Mouse (Mus musculus): ENCODE measurements at regions not wholly inside any gene's neighbourhood (a gene's known extent, or its start where the extent isn't known, plus 50 kb on each side); places are given as distances from the start of the nearest gene placed in this dataset.

DNA sequence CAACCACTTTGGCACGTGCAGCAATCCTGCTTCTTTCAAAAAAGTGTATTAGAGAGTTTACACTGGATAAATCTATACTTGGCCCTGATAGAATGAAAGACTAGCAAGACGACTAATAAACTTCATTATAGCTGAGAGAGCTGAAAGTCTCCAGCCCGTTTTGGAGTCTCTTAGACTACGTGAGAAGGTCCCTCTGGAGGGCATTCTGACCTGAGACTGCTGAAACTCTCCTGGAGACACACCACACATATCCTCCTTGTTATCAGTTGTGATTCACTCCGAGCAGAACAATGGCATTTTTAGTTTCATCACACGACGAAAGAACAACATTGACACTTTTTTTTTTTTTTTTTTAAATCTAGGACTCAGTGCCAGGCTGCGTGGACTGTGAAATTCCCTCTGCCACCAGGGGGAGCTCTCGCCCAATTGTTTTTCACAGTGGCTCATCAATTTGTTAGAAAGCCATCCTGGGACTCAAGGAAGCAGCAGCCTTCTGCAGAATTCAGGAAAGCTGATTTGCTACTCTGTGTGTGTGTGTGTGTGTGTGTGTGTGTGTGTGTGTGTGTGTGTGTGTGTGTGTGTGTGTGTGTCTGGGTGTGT, 1467.0 kb upstream of the Slc10a2 start:
- WGBS: 41% methylated on average over 9 of the region's 9 CpGs
- Histone ChIP-seq H3K9me3 (ENCODE audit: control insufficient read depth, low read length) (no peaks in the 10 kb centered on the region), H3K4me3 (ENCODE audit: low read depth, low read length) (no peak overlapping the region), H3K36me3 (ENCODE audit: control insufficient read depth, insufficient read depth, low read length) (no peaks in the 10 kb centered on the region), H3K9ac (ENCODE audit: low read length) (no peak overlapping the region), H3K4me1 (replicated peaks; ENCODE audit: control insufficient read depth, insufficient read depth, low read length) (no peaks in the 10 kb centered on the region; the same call in 1 of the 2 replicates), H3K27me3 (ENCODE audit: control insufficient read depth, insufficient read depth, low read length) (no peaks in the 10 kb centered on the region), H3K27ac (ENCODE audit: low read depth, low read length) (no peak overlapping the region), H3K4me2 (ENCODE audit: low read depth, low read length, severe bottlenecking) (no peak overlapping the region)
- ATAC-seq (replicated peaks; ENCODE audit: low FRiP score): peak; percentile 90
- DNase-seq (ENCODE audit: low spot score): peak; percentile 93

DNA sequence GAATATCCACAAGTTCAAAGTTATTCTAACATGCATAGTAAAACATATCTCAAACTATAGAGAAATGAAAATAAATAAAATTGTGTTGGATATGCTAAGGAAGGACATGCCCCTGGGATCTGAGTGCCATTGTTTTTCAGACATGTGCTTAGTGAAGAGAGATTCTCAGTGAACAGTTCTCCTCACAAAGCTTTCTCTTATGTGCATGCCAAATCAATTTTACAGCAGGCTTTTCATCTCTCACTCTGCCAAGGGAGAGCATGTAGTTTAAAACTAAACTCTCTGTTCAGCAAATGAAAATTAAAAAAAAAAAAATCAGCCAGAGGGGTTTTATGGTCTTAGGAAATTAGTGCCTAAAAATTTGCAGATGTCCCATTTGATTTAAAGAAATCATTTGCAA, 1445.8 kb upstream of the Slc10a2 start:
- no peak overlapping the region for H3K4me3 ChIP-seq (ENCODE audit: low read depth, low read length)
- H3K27ac ChIP-seq (ENCODE audit: low read depth, low read length): no peak overlapping the region
- H3K36me3 ChIP-seq (ENCODE audit: control insufficient read depth, insufficient read depth, low read length): no peaks in the 10 kb centered on the region
- DNase-seq (ENCODE audit: low spot score) (no peak), ATAC-seq (replicated peaks; ENCODE audit: low FRiP score) (no peak)
- no peaks in the 10 kb centered on the region for H3K9me3 ChIP-seq (ENCODE audit: control insufficient read depth, low read length)
- H3K9ac ChIP-seq (ENCODE audit: low read length): no peak overlapping the region
- no peaks in the 10 kb centered on the region for H3K27me3 ChIP-seq (ENCODE audit: control insufficient read depth, insufficient read depth, low read length)
- no peaks in the 10 kb centered on the region for H3K4me1 ChIP-seq (replicated peaks; ENCODE audit: control insufficient read depth, insufficient read depth, low read length)
- H3K4me2 ChIP-seq (ENCODE audit: low read depth, low read length, severe bottlenecking): no peak overlapping the region

DNA sequence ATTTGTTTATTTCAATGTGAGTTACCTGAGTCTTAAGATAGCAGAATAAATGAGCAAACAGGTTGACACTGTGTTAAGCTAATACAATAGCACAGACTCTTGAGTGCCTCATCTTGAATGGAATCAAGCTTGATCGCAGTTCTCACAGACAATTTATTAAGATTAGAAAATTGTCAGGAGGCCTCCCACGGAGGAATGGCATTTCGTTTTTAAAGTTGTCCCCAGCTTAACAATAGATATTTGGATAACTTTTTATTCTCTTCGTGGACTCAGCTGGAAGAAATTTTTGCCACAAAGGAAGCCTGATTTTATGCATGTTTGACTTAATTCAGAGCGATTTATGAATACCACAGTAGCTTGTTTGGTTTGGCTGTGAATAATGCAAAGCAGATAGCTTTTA, 1422.0 kb upstream of the Slc10a2 start:
- Histone ChIP-seq H3K9ac (ENCODE audit: low read length) (no peak overlapping the region), H3K27me3 (ENCODE audit: control insufficient read depth, insufficient read depth, low read length) (no peaks in the 10 kb centered on the region), H3K36me3 (ENCODE audit: control insufficient read depth, insufficient read depth, low read length) (no peaks in the 10 kb centered on the region), H3K9me3 (ENCODE audit: control insufficient read depth, low read length) (no peaks in the 10 kb centered on the region), H3K4me2 (ENCODE audit: low read depth, low read length, severe bottlenecking) (no peak overlapping the region), H3K27ac (ENCODE audit: low read depth, low read length) (no peak overlapping the region), H3K4me3 (ENCODE audit: low read depth, low read length) (no peak overlapping the region), H3K4me1 (replicated peaks; ENCODE audit: control insufficient read depth, insufficient read depth, low read length) (no peaks in the 10 kb centered on the region)
- DNase-seq (ENCODE audit: low spot score): no peak
- WGBS: 28% methylated on average over 5 of the region's 5 CpGs
- no peak for ATAC-seq (replicated peaks; ENCODE audit: low FRiP score)

DNA sequence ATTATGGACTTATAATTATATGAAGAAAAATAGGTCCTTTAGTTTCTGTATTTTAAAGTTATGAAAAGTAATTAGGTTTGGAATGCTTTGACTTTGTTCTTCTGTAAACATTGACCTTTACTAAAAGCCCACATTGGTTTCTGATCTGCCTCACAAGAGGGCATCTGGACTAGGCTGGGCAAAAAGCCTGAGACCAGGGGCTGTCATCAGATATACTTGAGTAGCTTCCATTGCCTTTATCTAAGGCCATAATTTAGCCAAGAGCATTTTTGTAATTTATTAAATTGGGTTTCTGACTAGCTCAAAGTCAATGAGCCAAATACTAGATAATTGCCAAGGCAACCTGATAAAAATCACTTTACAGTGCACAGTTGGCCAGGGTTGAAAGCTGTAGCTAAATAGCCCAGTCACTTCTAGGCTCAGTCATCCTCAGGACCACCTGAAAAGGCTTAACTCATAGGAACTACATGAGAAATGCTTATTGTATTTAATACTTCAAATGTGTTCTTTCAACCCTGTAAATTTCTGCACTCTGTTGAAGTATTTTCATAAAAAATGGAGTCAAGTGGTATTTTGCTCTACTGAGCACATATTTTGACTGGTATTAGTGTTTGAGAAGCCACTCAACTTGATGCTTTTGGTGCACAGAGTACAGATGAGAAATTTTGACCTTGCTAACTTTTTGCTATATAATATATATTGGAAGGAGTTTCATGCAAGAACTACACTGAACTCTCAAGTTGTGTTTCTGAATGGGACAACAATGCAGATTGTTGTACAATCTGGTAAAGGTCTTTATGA, 1410.9 kb upstream of the Slc10a2 start:
- H3K36me3 ChIP-seq (ENCODE audit: control insufficient read depth, insufficient read depth, low read length): no peaks in the 10 kb centered on the region
- ATAC-seq (replicated peaks; ENCODE audit: low FRiP score) (no peak), DNase-seq (ENCODE audit: low spot score) (no peak)
- no peaks in the 10 kb centered on the region for H3K27me3 ChIP-seq (ENCODE audit: control insufficient read depth, insufficient read depth, low read length)
- no peaks in the 10 kb centered on the region for H3K4me1 ChIP-seq (replicated peaks; ENCODE audit: control insufficient read depth, insufficient read depth, low read length)
- no peaks in the 10 kb centered on the region for H3K9me3 ChIP-seq (ENCODE audit: control insufficient read depth, low read length)
- no peak overlapping the region for H3K4me3 ChIP-seq (ENCODE audit: low read depth, low read length)
- H3K9ac ChIP-seq (ENCODE audit: low read length): no peak overlapping the region
- H3K4me2 ChIP-seq (ENCODE audit: low read depth, low read length, severe bottlenecking): no peak overlapping the region
- H3K27ac ChIP-seq (ENCODE audit: low read depth, low read length): no peak overlapping the region

DNA sequence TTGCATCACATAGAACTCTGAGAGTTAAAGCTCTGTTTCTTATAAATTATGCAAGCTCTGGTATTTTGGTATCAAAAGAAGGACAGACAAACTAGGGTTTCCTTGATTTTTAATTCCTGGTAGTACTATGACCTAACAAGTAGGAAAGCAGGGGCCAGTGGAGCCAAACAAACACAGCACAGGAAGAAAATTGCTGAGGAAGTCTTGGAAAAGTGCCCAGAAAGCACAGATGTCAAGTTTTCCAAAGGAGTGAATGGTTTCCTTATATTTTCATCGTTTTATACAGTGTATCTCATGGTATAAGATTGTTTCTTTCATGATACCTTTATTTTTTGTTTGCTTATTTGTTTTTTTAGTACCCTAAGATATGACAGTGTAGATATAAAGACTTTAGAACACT, 1387.3 kb upstream of the Slc10a2 start:
- no peak overlapping the region for H3K4me2 ChIP-seq (ENCODE audit: low read depth, low read length, severe bottlenecking)
- H3K4me1 ChIP-seq (replicated peaks; ENCODE audit: control insufficient read depth, insufficient read depth, low read length): no peaks in the 10 kb centered on the region
- WGBS: 78% methylated on average over 1 of the region's 1 CpGs
- H3K4me3 ChIP-seq (ENCODE audit: low read depth, low read length): no peak overlapping the region
- H3K9me3 ChIP-seq (ENCODE audit: control insufficient read depth, low read length): no peaks in the 10 kb centered on the region; the same call in 1 of the 2 replicates
- no peak overlapping the region for H3K27ac ChIP-seq (ENCODE audit: low read depth, low read length)
- H3K9ac ChIP-seq (ENCODE audit: low read length): no peak overlapping the region
- H3K36me3 ChIP-seq (ENCODE audit: control insufficient read depth, insufficient read depth, low read length): no peaks in the 10 kb centered on the region
- H3K27me3 ChIP-seq (ENCODE audit: control insufficient read depth, insufficient read depth, low read length): no peaks in the 10 kb centered on the region
- ATAC-seq (replicated peaks; ENCODE audit: low FRiP score) (no peak), DNase-seq (ENCODE audit: low spot score) (no peak)

DNA sequence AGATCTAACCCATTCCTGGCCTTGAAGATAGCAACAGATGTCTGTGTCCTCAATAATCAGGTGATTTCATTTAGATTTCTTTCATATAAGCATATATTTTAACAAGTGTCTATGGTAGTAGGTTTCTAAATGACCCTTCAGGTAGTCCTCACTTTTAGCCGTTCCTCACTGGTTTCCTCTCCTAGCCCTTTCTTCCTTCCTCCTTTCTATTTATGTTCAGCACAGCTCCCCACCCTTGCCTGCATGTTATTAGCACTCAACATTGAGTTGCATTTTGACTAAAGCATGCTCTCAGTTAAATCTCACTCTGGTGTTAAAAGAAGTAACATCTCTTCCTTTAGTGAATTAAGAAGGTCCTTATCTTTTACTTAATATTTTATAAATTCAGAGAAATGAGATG, 1376.8 kb upstream of the Slc10a2 start:
- Histone ChIP-seq H3K27me3 (ENCODE audit: control insufficient read depth, insufficient read depth, low read length) (no peaks in the 10 kb centered on the region), H3K4me1 (replicated peaks; ENCODE audit: control insufficient read depth, insufficient read depth, low read length) (no peaks in the 10 kb centered on the region), H3K9ac (ENCODE audit: low read length) (no peak overlapping the region), H3K4me2 (ENCODE audit: low read depth, low read length, severe bottlenecking) (no peak overlapping the region), H3K36me3 (ENCODE audit: control insufficient read depth, insufficient read depth, low read length) (no peaks in the 10 kb centered on the region), H3K9me3 (ENCODE audit: control insufficient read depth, low read length) (no peaks in the 10 kb centered on the region), H3K4me3 (ENCODE audit: low read depth, low read length) (no peak overlapping the region), H3K27ac (ENCODE audit: low read depth, low read length) (no peak overlapping the region)
- 96% methylated on average over 1 of the region's 1 CpGs for WGBS
- DNase-seq (ENCODE audit: low spot score): no peak
- no peak for ATAC-seq (replicated peaks; ENCODE audit: low FRiP score)

DNA sequence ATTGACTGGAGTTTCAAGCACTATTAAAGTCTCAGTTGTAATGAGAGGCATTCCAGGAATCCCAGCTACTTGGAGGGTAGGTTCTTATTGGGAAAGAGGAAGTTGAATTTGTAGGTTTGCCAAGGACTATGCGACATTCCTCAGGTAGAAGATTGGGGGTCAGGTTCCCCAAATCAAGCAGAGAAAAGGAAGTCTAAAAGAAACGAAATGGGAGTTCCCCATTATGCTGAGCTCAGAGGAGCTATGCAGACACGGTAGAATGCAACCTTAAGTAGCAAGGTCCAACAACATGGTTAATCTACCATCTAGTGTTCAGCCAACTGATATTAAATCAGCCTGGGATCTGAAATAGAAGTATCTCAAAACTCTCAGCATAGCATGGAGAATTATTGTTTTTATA, 1365.9 kb upstream of the Slc10a2 start:
- Histone ChIP-seq H3K9ac (ENCODE audit: low read length) (no peak overlapping the region), H3K27me3 (ENCODE audit: control insufficient read depth, insufficient read depth, low read length) (no peaks in the 10 kb centered on the region), H3K27ac (ENCODE audit: low read depth, low read length) (no peak overlapping the region), H3K4me3 (ENCODE audit: low read depth, low read length) (no peak overlapping the region), H3K36me3 (ENCODE audit: control insufficient read depth, insufficient read depth, low read length) (no peaks in the 10 kb centered on the region), H3K4me1 (replicated peaks; ENCODE audit: control insufficient read depth, insufficient read depth, low read length) (no peaks in the 10 kb centered on the region), H3K9me3 (ENCODE audit: control insufficient read depth, low read length) (no peaks in the 10 kb centered on the region), H3K4me2 (ENCODE audit: low read depth, low read length, severe bottlenecking) (no peak overlapping the region)
- ATAC-seq (replicated peaks; ENCODE audit: low FRiP score): no peak
- 82% methylated on average over 3 of the region's 3 CpGs for WGBS
- no peak for DNase-seq (ENCODE audit: low spot score)

DNA sequence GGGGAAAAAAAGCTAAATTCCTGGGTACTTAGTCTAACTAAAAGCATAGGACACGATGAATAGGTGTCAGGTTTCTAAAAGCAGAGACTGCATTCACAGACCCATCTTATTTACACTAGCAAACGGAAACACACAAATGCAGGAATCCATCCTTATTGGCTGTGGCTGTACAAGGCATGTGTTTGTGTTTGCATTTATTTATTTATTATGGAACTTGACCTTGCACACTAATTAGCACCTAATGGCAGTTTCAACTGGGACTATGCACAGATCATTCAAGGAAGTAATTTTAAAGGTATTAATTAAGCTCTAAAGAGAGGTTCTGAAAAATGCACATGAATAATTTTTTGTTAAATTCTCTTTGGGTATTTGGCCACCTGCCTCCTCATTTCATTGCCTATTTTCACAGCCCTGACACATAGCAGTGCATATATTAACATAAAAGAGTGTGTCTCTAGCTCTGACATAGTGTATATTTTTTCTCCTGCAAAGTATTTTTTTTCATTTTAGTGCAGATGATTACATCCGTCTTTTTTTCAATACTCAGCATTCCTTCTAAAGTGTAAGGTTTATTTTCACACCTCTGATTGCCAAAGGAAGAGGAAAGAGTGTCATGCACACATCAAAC, 1351.5 kb upstream of the Slc10a2 start:
- no peak overlapping the region for H3K4me2 ChIP-seq (ENCODE audit: low read depth, low read length, severe bottlenecking)
- WGBS: 48% methylated on average over 3 of the region's 3 CpGs
- no peaks in the 10 kb centered on the region for H3K9me3 ChIP-seq (ENCODE audit: control insufficient read depth, low read length)
- 0 out of 2 replicates have a peak, but pooled peaks have one; percentile 51 for ATAC-seq (replicated peaks; ENCODE audit: low FRiP score)
- no peak for DNase-seq (ENCODE audit: low spot score)
- H3K9ac ChIP-seq (ENCODE audit: low read length): no peak overlapping the region
- no peaks in the 10 kb centered on the region for H3K27me3 ChIP-seq (ENCODE audit: control insufficient read depth, insufficient read depth, low read length)
- H3K27ac ChIP-seq (ENCODE audit: low read depth, low read length): no peak overlapping the region
- H3K4me1 ChIP-seq (replicated peaks; ENCODE audit: control insufficient read depth, insufficient read depth, low read length): no peaks in the 10 kb centered on the region
- no peak overlapping the region for H3K4me3 ChIP-seq (ENCODE audit: low read depth, low read length)
- no peaks in the 10 kb centered on the region for H3K36me3 ChIP-seq (ENCODE audit: control insufficient read depth, insufficient read depth, low read length)

Measured in forebrain, embryonic 11.5 days (tissue).